Mouse (Mus musculus) adrenal gland, adult (tissue): ENCODE measurements around the gene Zfp84.
A peak's percentile ranks its signal among the peaks of the same experiment; 100 is the strongest.
"Not testable (repeated sequence)": the region's sequence is repeated elsewhere in the genome, so short reads cannot be mapped to it uniquely, and the experiment has no call there.

Experiments
- DNase-seq, 2 experiments: peaks; one replicate each; pipeline ENCODE4 v3.0.0; 2022 to 2023; ENCODE audit warnings: low spot score in 1 of 2; ENCODE audit not compliant: inconsistent age in 2 of 2

Zfp84 gene

DNA sequence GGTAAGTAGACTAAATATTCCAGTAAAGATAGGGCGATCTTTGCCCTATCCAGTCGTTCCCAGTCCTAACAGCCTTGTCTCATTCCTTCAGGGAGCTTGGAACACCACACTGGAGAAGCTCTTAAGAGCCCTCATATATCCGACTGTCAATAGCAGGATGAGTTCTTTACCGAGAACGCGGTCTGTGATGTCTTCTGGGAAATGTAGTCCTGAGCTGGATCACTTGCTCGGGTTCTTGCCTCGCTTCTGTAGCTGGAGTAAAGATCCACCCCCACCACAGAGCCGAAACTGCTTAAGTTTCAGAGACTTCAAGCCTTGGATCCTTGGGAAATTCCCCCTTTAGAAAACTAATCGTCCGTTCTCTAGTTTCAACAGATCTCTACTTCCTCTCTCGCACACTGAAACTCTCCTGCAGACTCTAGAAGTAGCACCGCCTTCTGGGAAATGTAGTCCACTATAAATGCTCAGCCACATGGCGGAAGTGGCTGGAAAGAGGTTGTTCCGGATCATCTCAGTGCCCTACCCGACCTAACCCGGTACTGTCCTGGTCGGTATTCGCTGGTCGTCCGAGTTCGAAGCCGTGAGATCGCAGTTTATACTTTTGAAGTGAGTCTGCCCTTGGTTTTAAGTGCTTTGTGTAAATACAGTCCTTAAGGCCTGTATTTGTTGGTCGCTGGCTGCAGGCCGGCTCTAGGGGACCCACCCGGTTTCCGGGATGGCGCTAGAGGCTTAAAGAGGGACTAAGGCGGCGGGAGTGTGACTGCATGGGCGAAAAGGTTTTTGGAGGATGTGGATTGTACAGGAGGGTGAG is at the start of gene Zfp84:
Zfp84 (plus strand) TSS at position 463 of the 811 bp plus-strand sequence.
- DNase-seq: peak; percentile 91 to 98

DNA sequence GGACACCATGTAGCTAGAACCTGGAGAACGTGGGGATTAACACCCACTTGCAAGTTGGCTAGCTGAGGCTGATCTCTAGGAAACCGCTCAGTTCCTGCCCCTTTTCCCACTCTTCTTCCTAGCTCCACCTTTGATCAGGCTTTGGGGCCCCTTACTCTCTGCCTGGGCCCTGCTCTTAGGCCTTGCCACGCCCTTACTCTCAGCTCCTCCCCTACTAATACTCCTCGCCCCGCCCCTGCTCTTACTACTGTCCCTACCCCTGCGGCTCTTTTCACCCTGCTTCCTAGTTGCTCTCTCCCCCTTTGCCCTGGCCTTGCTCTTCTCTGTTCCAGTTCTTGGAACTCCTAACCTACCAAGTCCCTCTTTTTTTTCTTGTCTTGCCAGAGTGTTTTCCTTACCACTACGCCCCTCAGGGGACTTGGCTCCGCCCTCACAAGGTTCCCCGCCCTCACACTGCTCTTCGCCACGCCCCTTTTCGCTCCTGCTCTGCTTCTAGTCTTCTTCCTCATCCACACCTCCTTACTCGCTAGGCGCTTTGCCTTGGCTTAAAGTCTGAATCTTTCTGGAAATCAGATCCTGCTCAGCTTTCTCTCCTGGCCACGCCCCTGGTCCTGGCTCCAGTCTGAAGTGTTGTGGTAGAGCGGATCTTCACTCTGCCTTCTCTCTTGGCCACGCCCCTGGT is 42.8 kb upstream of the Zfp84 start:
- DNase-seq: not testable (repeated sequence)

DNA sequence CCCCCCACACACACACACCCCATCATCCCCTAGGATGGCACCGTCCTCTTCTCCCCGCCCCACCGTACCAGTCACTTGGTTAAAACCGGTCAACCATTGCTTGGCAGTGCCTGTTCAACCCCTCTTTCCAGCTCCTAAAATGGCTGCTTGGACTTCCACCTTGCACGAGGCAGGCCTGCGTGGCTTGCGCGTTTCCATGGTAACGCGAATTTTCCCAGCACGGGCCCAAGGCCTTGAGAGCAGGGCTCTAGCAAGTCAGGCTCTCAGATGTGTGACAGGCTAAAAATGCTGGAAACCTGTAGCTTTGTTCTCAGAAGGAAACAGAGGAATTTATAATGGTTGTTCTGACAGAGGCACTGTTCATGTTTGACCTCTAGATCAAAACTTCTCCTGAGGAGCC is 41.5 kb upstream of the Zfp84 start, which contains the start of gene Catsperg2:
Catsperg2 (minus strand) TSS at position 173 of the 400 bp plus-strand sequence.
- DNase-seq: not testable (repeated sequence)

DNA sequence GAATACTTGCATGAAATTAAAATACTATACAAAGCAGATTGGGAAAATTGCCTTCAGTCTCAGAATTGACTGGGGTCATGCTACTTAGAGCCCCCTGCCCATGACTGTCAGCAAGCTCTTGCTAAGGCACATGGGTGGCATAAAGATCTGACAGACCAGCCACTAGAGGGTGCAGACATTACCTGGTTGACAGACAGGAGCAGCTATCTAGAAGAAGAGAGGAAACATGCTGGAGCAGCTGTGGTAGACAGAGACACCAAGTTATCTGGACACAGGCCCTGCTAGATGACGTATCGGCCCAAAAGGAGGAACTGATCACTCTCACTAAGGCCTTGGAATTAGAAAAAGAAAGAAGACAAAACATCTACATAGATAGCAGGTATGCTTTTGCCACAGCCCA is 40.3 kb upstream of the Zfp84 start:
- DNase-seq: no peak

DNA sequence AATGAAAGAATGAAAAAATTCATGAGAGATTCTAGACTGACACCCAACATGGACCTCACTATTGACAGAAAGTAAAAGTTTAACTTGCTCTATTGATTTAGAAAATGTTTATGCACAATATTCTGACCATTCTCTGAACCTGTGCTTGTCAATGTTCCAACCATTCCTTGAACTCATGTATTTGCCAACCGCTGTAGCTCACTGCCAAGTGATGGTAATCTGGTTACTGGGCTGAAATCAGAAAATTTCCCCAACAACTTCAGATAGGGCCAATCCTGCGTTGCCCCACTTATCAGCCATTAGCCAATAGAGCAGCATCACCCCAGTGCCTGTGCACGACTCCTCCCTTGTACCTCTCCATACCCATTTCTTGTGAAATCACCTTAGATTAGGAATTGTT is 26.1 kb upstream of the Zfp84 start:
- DNase-seq: no peak

DNA sequence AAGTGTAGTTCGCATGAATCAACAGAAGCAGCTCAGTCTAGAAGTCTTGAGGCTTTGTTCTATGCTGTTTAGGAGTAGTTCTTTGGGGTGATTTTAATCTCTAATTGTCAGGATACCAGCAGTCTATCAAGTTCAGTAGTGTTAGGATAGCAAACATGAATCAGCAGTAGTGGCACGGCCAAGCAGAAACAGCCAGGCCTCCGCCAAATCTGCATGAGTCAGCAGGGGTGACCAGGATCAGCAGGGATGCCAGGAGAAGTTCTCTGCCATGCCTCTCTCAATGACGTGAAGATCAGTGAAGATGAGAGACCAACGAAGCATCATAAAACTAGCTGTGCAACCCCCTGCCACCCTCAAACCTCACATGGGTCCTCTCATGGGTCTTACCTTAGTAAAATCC is 7.9 kb upstream of the Zfp84 start:
- no peak for DNase-seq

DNA sequence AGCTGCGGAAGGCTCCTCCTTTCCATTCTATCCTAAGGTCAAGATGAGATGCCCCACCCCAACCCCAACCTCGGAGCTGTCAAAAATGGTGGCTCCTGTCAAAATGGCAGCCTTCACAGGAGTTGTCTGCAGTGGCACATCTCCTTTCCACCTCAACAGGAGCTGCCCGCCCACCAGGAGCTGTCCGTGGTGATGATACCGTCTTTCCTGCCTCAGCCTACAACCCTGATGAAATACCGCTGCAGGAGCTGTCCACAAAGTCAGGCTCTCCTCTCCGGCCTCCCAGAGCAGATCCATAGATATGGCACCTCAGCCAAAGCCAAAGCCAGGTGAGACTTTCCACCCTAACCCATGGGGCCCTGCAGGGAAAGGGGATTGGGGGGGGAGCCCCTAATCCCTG is 3.6 kb upstream of the Zfp84 start:
- no peak for DNase-seq

DNA sequence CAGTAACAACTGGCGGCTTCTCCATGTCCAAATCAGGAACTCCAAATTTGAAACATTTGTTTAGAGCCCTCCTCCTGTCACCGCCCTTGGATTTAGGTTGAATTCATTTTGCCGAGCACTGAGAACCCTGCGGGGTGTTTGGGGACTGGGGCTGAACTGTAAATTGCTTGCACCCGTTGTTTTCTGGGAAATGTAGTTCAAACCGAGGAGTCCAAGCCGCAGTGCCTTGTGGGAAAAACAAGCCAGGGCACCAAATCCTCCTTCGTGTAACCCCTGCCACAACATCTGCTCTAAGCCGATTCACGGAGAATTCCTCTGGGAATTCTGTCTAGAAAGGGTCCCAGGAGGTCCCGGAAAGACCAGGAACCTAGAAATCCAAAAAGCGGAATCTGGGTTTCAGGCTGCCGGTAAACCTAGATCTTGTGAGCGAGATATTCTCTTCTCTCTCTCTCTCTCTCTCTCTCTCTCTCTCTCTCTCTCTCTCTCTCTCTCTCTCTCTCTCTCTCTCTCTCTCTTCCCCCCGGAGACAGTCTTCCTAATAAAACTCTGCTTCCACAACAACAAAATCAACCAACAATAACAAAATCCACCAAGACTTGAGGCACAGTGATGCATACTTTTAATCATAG is 1.2 kb upstream of the Zfp84 start:
- peak; percentile 85 to 95 for DNase-seq

DNA sequence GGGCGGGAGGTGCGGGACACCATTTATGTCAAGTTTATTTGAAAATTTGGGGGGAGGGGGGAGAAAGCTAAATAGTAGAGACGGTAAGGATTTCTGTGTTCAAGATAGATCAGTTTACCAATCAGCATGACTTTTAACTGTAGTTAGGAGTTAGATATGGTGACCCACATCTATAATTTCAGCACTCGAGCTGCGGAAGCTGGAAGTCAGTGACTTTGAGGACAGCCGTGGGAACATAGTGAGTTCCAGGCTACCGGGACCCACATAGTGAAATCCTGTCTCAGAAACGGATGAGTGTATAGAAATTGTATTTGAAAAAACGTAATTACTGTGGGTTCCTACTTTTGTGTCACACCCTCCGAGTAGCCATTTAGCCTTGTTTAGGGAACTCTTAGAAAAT is 628 bp downstream of the Zfp84 start:
- DNase-seq: no peak

DNA sequence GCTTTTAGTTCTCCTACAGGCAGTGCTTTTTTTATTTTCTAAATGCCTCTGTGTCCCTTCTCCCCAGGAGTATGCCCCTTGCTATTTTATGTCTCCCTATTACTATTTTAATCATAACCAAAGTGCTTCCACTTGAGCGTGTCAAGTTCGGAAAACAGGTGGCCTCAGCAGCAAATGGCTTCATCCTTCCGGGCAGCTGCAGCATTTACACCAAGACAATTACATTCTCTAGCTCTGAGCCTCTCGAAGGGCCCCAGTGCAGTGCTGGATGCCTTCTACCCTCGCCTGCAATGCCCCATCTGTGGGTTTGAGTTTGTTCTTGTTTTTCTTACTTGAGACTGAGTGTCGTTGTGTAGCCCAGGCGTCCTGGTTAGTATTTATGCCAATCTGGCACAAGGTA is 5.2 kb downstream of the Zfp84 start:
- DNase-seq: no peak

DNA sequence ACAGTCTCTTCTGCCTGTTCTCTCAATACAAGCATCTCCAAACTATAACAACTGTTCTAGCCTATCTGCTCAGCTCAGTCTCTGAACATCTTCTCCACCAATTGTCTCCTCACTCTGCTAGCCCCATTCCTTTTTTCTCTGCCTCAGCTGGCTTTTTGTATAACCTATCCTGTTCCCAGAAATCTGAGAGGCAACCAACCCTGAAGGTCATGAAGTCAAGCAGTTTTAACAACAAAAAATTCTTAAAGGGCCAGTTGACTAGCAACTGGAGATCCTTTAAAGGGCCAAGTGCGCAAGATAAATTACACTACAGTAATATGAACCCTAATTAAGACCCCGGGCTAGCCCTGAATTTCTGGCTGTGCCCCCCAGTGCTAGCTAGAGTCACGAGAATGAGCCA is 6.0 kb downstream of the Zfp84 start:
- no peak for DNase-seq

DNA sequence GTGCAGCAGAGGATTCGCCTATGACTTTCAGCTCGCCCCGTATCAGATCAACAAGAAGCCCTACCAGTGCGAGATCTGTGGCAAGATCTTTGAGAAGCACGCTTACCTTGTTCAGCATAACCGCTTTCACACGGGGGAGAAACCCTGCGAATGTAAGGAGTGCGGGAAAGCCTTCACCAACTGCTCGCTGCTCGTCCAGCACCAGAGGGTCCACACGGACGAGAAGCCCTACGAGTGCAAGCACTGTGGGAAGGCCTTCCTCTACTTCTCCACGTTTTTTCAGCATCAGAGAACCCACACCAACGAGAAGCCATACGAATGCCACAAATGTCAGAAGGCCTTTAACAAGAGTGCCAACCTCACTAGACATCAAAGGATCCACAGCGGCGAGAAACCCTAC is 8.2 kb downstream of the Zfp84 start:
- no peak for DNase-seq

DNA sequence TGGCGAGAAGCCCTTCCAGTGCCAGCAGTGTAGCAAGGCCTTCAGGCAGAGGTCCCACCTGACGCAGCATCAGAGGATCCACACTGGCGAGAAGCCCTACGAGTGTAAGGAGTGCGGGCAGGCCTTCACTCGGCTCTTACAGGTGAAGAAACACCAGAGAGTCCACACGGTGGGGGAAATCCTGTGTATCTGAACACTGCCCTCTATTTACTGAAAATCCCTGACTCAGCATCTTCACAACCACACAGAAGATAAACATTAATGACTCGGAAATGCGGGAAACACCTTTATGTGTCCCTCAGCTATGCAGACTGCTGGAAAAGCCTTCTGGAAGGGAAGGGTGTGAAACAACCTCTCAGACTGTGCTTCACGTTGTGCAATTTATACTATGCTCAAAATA is 9.0 kb downstream of the Zfp84 start:
- DNase-seq: no peak

DNA sequence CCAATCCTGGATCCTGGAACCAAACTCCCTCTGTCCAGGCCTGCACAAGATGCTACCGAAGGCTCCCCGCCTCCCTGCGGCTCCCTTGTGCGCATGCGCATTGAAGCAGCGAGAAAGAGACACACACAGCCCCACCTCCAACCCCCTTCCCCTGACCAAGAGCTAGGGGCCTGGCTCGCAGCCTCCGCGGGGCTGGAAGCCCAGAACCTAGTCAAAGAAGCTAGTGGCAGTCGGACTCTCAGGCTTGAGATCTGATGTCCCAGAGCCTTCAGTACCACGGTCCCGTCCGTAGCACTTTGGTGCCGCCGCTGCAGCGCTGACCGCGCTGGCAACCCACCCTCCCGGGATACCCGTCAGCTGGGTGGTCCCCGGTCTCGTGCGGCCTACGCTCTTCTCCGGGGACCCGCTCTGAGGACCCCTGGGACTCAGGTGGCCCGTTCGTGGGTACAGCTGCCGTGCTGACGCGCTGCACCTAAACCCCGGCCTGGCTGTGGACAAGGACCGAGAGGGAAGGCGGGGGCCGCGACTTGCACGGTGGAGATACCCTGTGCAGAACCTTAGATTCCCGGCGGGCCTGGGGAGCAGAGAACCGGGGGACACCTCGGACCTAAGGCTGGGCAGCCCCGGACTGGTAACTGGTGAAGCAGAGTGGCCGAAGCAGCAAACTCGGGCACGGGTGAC is 15.7 kb downstream of the Zfp84 start, which contains the start of gene Zfp30:
Zfp30 (plus strand) TSS at position 128 of the 681 bp plus-strand sequence.
- peak; percentile 87 to 93 for DNase-seq

DNA sequence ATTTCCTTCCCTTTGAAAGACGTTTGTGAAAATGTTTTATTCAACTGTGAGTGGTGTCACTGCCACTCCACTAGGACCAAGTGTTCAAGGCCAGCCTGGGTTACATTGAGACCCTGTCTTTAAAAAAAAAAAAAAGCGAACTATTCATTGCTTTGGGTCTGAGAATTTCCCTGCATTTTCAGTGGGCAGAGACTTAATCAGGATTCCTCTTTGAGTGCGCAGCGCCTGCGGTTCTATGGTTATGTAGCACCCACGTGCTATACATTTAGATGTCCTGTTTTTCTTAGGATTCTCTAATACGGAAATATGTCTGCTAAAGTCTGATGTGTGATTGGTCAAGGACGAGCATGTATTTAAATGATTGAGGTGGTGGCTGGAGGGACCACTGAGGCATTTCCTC is 16.7 kb downstream of the Zfp84 start:
- DNase-seq: no peak

DNA sequence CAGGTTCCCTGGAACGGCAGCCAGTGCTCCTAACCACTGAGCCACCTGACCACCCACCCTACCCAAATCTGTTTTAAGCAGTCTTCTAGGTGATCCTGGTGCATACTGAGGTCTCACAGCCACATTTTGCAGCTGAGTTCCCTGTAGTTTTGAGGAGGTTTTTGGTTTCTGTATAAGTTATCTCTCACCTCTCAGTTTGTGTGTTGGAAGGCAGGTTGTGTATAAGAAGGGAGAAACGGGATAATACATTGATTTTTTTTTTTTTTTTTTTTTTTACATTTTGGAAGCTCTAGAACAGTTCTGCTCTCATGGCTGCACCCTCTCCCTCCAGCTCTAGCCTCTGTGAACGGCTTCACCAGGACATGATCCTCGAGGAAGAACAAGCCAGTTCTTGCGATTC is 17.5 kb downstream of the Zfp84 start:
- no peak for DNase-seq

DNA sequence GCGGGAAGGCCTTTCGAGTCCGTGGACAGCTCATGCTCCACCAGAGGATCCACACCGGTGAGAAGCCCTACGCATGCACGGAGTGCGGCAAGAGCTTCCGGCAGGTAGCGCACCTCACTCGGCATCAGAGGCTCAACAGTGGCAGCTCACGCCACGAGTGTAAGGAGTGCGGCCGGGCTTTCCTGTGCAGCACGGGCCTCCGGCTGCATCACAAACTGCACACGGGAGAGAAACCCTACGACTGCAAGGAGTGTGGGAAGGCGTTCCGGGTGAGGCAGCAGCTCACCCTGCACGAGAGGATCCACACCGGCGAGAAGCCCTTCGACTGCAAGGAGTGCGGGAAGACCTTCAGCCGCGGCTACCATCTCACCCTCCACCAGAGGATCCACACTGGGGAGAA is 24.6 kb downstream of the Zfp84 start:
- DNase-seq: no peak

DNA sequence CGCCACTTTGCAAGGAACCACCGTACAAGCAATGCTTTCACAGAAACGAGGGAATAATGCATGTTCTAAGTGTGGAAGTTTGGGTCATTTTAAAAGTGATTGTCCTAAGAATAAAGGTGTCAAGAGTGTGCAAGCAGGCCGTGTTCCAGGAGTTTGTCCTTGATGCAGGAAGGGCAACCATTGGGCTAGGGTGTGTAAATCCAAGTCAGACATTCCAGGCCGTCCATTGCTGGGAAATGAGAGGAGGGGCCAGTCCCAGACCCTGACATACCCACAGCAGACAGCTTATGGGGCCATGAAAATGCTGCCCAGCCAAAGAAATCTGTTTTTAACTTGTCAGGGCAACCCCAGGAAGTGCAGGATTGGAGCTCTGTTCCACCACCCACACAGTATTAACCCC is 38.7 kb downstream of the Zfp84 start:
- no peak for DNase-seq

DNA sequence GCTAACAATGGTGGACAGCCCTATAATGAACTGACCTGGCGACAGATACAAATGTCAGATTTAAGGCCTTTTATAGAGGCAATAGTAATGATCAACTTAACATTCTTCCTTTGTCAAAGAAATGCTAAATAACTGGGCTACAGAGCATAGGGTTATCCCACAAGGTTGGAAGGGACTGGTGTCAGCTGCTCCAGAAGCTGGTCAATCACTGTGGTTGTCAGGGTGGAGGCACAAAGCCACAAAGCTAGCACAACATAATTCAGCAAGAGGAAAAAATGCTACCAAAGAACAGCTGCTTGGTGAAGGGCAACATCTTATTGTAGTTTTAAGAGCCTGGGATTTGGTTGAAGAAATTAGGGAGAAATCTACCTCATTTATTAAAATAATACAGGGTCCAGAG is 43.9 kb downstream of the Zfp84 start:
- no peak for DNase-seq

DNA sequence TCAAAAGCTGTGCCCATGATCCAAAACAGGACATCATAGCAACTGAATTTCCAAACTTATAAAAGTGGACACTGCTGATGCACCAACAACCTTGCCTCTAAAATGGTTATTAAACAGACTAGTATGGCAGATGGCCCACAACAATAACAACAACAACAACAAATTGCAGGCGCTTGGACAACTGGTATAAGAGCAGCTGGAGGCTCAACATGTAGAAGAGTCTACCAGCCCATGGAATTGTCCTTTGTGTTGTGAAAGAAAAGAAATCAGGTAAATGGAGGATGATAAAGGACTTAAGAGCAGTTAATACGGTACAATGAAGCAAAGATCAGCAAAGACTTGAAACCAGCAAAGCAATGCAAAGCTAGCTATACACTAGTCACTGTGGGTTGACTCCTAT is 46.0 kb downstream of the Zfp84 start:
- no peak for DNase-seq

DNA sequence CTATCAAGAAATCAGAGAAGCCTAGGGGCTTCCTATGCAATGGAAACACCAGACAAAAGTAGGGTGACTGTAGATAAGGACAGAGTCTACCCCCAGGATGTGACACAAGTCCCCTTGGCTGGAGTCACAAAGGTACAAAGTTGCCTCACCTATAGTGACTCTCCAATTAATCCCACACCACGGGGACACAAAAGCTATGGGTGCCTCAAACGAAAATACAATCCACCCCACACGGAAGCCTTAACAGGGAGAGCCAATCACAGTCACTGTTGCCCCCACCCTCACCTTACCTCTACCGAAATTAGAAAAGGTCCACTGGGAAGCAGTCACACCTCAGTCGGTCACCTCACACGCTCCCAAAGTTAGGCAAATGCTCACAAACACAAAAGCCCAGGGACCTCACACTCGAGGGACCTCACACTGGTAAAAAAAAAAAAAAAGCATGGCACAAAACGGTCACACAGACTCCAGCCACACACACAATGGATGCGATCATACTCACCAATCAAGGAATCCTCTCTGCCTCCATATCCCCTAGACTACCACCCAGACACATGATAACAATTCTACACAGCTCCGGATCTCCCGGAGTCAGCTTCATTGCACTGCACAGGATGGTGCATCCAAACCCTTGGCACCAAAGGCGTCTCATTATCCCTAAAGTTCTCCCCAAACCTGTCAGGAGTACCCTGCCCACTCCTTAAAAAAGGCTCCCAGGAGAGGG is 46.9 kb downstream of the Zfp84 start:
- peak; percentile 11 to 33 for DNase-seq
